Mouse (Mus musculus) ES-E14 (cell line): Measurements from ENCODE around the gene Fam213a. TPM values are rescaled to one million over a fixed set of nuclear protein-coding genes. Genes with fewer than 3 reads are reported as not detected.

ENCODE experiments used
- DNase-seq: peaks from one replicate; pipeline ENCODE4 v3.0.0-alpha.2; 2013; ENCODE audit warnings: low read depth, low spot score
- H3K27ac ChIP-seq: 2 replicates; pipeline ENCODE4 v1.5.1; 2012; ENCODE audit warnings: low read depth, mild to moderate bottlenecking, low read length, moderate library complexity, mixed read lengths; ENCODE audit not compliant: poor library complexity, insufficient read depth, severe bottlenecking
- H3K36me3 ChIP-seq: 2 replicates; pipeline ENCODE4 v1.6.1; 2012; ENCODE audit warnings: mild to moderate bottlenecking, low read length, moderate library complexity, mixed read lengths; ENCODE audit not compliant: control insufficient read depth, poor library complexity, insufficient read depth, severe bottlenecking
- H3K4me1 ChIP-seq, 2 experiments: fragments of 150-350 bp in 1 of 2; sonication (generic) in 1 of 2; 2 replicates each; pipeline ENCODE4 v1.6.1; 2012; ENCODE audit warnings: low read length in 2 of 2, mild to moderate bottlenecking in 1 of 2, mixed read lengths in 1 of 2; ENCODE audit not compliant: control insufficient read depth in 2 of 2, insufficient read depth in 2 of 2, poor library complexity in 1 of 2
- H3K4me3 ChIP-seq, 2 experiments: fragments of 150-350 bp in 1 of 2; sonication (generic) in 1 of 2; 2 replicates each; pipeline ENCODE4 v1.5.1; 2012; ENCODE audit warnings: low read length in 2 of 2, low read depth in 1 of 2, mild to moderate bottlenecking in 1 of 2, mixed read lengths in 1 of 2; ENCODE audit not compliant: insufficient read depth in 1 of 2, poor library complexity in 1 of 2, severe bottlenecking in 1 of 2
- H3K9ac ChIP-seq: 2 replicates; pipeline ENCODE4 v1.6.1; 2012; ENCODE audit warnings: low read depth, mild to moderate bottlenecking, low read length, mixed read lengths; ENCODE audit not compliant: poor library complexity, insufficient read depth, severe bottlenecking
- H3K9me3 ChIP-seq: fragments of 150-350 bp; sonication (generic); 2 replicates; pipeline ENCODE4 v1.6.1; 2012; ENCODE audit warnings: low read depth, mild to moderate bottlenecking, low read length; ENCODE audit not compliant: control insufficient read depth, insufficient read depth
- CHD2 ChIP-seq: IDR thresholded peaks from 2 replicates; pipeline ENCODE4 v1.6.1; 2014; ENCODE audit warnings: mild to moderate bottlenecking, low read depth, low read length, inconsistent platforms
- HCFC1 ChIP-seq: IDR thresholded peaks from 2 replicates; pipeline ENCODE4 v1.6.1; 2012; ENCODE audit warnings: low read length, inconsistent platforms, borderline replicate concordance; ENCODE audit not compliant: insufficient read depth
- MAFK ChIP-seq: IDR thresholded peaks from 2 replicates; pipeline ENCODE4 v1.6.1; 2014; ENCODE audit warnings: mild to moderate bottlenecking, low read depth, low read length, inconsistent platforms; ENCODE audit not compliant: insufficient read depth
- ZC3H11A ChIP-seq: IDR thresholded peaks from 2 replicates; pipeline ENCODE4 v1.6.1; 2012; ENCODE audit warnings: low read depth, mild to moderate bottlenecking, inconsistent platforms, low read length, borderline replicate concordance
- ZNF384 ChIP-seq: IDR thresholded peaks from 2 replicates; pipeline ENCODE4 v1.6.1; 2012; ENCODE audit warnings: low read depth, low read length, inconsistent platforms
- in situ Hi-C, 2 experiments: fragments of 600-800 bp; cut with MboI; formaldehyde crosslinking; loops; one replicate each; pipeline ENCODE4 v1.15.1; 2025; ENCODE audit warnings: low sequenced_read_pairs in 2 of 2, inconsistent platforms in 1 of 2; ENCODE audit not compliant: unreplicated experiment in 2 of 2
- total RNA-seq: library from RNA; depleted of rRNA; stranded (reverse); fragments of 300-350 nt; gene quantifications from 2 replicates; pipeline ENCODE4 v1.2.3, GENCODE M21; 2012

Fam213a gene
- total RNA-seq, 1 experiment, result 13.6 TPM

DNA sequence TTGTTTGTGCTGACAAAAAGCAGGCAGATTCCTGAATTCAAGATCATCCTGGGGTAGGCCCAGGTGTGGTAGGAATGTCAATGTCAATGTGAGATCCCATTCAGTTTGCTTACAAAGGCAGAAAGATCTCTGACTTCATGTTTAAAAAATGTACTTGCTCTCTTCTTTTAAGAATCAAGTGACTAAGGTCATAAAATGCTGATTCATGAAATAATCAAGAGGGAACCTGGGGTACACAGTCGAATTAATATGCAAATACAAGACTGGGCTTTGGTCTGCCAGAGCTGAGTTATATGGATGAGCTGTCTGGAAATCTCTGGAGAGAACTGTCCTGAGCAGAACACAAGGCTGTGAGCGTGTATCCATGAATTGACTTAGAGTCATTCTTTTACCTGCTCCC lies 33.8 kb upstream of the Fam213a start:
- H3K4me3 ChIP-seq, result no peak overlapping the region
- no peak overlapping the region for H3K27ac ChIP-seq
- peaks cover 0 to 2% of the 10 kb centered on the region in 2 experiments; a peak in 1 of 4 replicates for H3K4me1 ChIP-seq
- TF ChIP-seq MAFK, result peak; percentile 80
- TF ChIP-seq HCFC1, result no peak
- no peaks in the 10 kb centered on the region for H3K9me3 ChIP-seq
- DNase-seq, result no peak
- no peak overlapping the region for H3K9ac ChIP-seq
- in situ Hi-C loops, result no loop called here
- H3K36me3 ChIP-seq, result no peaks in the 10 kb centered on the region

- Histone ChIP-seq H3K9ac (no peak overlapping the region), H3K27ac (no peak overlapping the region)
- in situ Hi-C loops, result no loop called here
Observed at GRCm38 (mm10) chr14:41035146-41035798, 21.7 kb upstream of the Fam213a start.

DNA sequence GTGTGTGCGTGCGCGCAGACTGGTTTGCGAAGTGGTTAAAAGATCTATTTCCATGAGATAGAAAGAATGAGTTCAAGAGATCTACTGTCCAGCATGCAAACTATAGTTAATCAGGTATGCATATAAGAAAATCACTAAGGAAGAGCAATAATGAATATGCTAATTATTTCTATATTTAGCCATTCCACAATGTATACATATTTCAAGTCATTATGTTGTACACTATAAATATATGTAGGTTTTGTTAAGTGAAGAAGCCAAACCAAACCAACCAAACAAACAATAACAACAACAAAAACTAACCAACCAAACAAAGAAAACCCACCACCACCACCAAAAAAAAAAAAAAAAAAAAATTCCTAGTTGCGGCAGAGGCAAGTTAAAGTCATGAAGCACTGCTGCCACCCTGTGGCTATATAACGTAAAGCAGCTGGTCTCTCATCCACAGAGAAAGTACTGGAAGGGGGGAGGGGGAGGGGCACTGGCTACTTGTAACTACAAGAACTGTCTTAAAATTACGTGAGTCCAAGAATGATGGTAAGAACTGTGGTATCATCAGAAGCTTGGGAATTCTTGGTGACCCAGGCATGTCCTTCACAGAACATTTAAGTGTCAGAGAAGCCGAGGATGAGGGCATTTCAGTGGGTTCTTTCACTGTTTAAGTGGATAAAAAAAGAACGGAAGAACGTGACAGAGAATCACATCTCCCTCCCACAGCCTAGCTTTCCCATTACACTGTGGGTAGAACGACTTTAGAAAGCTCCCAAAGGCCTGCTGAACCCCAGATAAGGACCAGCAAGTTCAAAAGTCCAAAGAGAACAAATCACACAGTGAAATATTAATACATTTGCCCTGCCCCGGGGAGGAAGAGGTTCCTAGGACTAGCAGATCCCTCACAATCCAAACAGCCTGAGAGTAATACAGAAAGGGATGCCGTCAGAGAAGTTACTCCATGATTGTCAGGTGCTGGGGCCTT lies 19.8 kb upstream of the Fam213a start:
- Histone ChIP-seq H3K9me3 (no peaks in the 10 kb centered on the region), H3K9ac (no peak overlapping the region), H3K4me3 (no peak overlapping the region), H3K4me1 (no peaks in the 10 kb centered on the region), H3K36me3 (no peaks in the 10 kb centered on the region), H3K27ac (no peak overlapping the region)
- peak; percentile 85 for DNase-seq
- TF ChIP-seq ZC3H11A (peak; percentile 79; the same call in 1 of the 2 replicates), ZNF384 (peak; percentile 99), CHD2 (no peak), HCFC1 (no peak)
- in situ Hi-C loops, result no loop called here

More at GRCm38 (mm10) chr14:41035146-41035798, 21.7 kb upstream of the Fam213a start:
- DNase-seq, result peak; percentile 52
- H3K9me3 ChIP-seq, result no peaks in the 10 kb centered on the region
- no peak overlapping the region for H3K4me3 ChIP-seq
- TF ChIP-seq ZC3H11A (peak; percentile 35; the same call in 1 of the 2 replicates), ZNF384 (no peak)
- H3K36me3 ChIP-seq, result no peaks in the 10 kb centered on the region
- H3K4me1 ChIP-seq, result no peaks in the 10 kb centered on the region

- Histone ChIP-seq H3K4me3 (no peak overlapping the region), H3K9ac (no peak overlapping the region), H3K36me3 (no peaks in the 10 kb centered on the region), H3K9me3 (no peaks in the 10 kb centered on the region), H3K27ac (no peak overlapping the region), H3K4me1 (no peaks in the 10 kb centered on the region)
- no peak for DNase-seq
- in situ Hi-C loops, result no loop called here
- no peak for TF ChIP-seq MAFK
- no peak for TF ChIP-seq CHD2
- no peak for TF ChIP-seq ZC3H11A
- TF ChIP-seq HCFC1, result no peak
Observed at GRCm38 (mm10) chr14:41030989-41031513, 17.5 kb upstream of the Fam213a start.
